Mouse (Mus musculus): Measurements from ENCODE around the gene Fez2. TPM values are rescaled to one million over a fixed set of nuclear protein-coding genes. Genes with fewer than 3 reads are reported as not detected.

Fez2 gene
- polyA plus RNA-seq, 1 experiment from 2014 or later, result 40.8 TPM

- WGBS, result 73% methylated on average over 7 of the region's 7 CpGs
- H3K36me3 ChIP-seq, result peaks cover 40% of the 10 kb centered on the region
- no peak overlapping the region for H3K4me2 ChIP-seq (replicated peaks)
- ATAC-seq (ENCODE audit: insufficient number of reproducible peaks, low FRiP score, low TSS enrichment, low read depth), result no peak
- H3K4me1 ChIP-seq, result no peaks in the 10 kb centered on the region
- no peaks in the 10 kb centered on the region for H3K9me3 ChIP-seq (replicated peaks)
- no peak overlapping the region for H3K27ac ChIP-seq (replicated peaks)
- H3K27me3 ChIP-seq, result no peaks in the 10 kb centered on the region
- H3K9ac ChIP-seq, result no peak overlapping the region
- no peak overlapping the region for H3K4me3 ChIP-seq (replicated peaks)
Observed at GRCm38 (mm10) chr17:78366070-78366469, 51.9 kb downstream of the Fez2 start.

GRCm38 (mm10) chr17:78364555-78365302 lies 53.2 kb downstream of the Fez2 start:
- H3K36me3 ChIP-seq, result peaks cover 38% of the 10 kb centered on the region
- H3K27ac ChIP-seq (replicated peaks), result no peak overlapping the region
- no peak overlapping the region for H3K4me3 ChIP-seq (replicated peaks)
- no peaks in the 10 kb centered on the region for H3K27me3 ChIP-seq
- 0 out of 2 replicates have a peak, but pooled peaks cover 3% of the 10 kb centered on the region for H3K4me1 ChIP-seq
- H3K9me3 ChIP-seq (replicated peaks), result no peaks in the 10 kb centered on the region
- no peak overlapping the region for H3K9ac ChIP-seq
- H3K4me2 ChIP-seq (replicated peaks), result no peak overlapping the region
- 86% methylated on average over 23 of the region's 23 CpGs for WGBS
- ATAC-seq (ENCODE audit: insufficient number of reproducible peaks, low FRiP score, low TSS enrichment, low read depth), result no peak

- Histone ChIP-seq H3K4me2 (replicated peaks) (no peak overlapping the region), H3K36me3 (peaks cover 15% of the 10 kb centered on the region; the same call in 1 of the 2 replicates), H3K4me3 (replicated peaks) (no peak overlapping the region), H3K9me3 (replicated peaks) (no peaks in the 10 kb centered on the region), H3K27me3 (no peaks in the 10 kb centered on the region), H3K27ac (replicated peaks) (no peak overlapping the region), H3K9ac (no peak overlapping the region), H3K4me1 (0 out of 2 replicates have a peak, but pooled peaks cover 3% of the 10 kb centered on the region)
- WGBS, result 71% methylated on average over 13 of the region's 13 CpGs
- no peak for ATAC-seq (ENCODE audit: insufficient number of reproducible peaks, low FRiP score, low TSS enrichment, low read depth)
Observed at GRCm38 (mm10) chr17:78361939-78362728, 55.8 kb downstream of the Fez2 start.

- Histone ChIP-seq H3K4me3 (replicated peaks) (no peak overlapping the region), H3K27me3 (no peaks in the 10 kb centered on the region), H3K9ac (no peak overlapping the region), H3K4me1 (0 out of 2 replicates have a peak, but pooled peaks cover 6% of the 10 kb centered on the region), H3K36me3 (peaks cover 3% of the 10 kb centered on the region; the same call in 1 of the 2 replicates), H3K27ac (replicated peaks) (no peak overlapping the region), H3K4me2 (replicated peaks) (no peak overlapping the region), H3K9me3 (replicated peaks) (no peaks in the 10 kb centered on the region)
- WGBS, result 74% methylated on average over 7 of the region's 7 CpGs
- no peak for ATAC-seq (ENCODE audit: insufficient number of reproducible peaks, low FRiP score, low TSS enrichment, low read depth)
Observed at GRCm38 (mm10) chr17:78358251-78358726, 59.7 kb downstream of the Fez2 start.

GRCm38 (mm10) chr17:78357753-78358152 lies 60.2 kb downstream of the Fez2 start:
- H3K9me3 ChIP-seq (replicated peaks), result no peaks in the 10 kb centered on the region
- no peak overlapping the region for H3K9ac ChIP-seq
- no peaks in the 10 kb centered on the region for H3K27me3 ChIP-seq
- 0 out of 2 replicates have a peak, but pooled peaks cover 6% of the 10 kb centered on the region for H3K4me1 ChIP-seq
- H3K4me2 ChIP-seq (replicated peaks), result no peak overlapping the region
- no peak overlapping the region for H3K4me3 ChIP-seq (replicated peaks)
- 72% methylated on average over 4 of the region's 4 CpGs for whole genome bisulfite sequencing
- H3K36me3 ChIP-seq, result 0 out of 2 replicates have a peak, but pooled peaks cover 3% of the 10 kb centered on the region
- H3K27ac ChIP-seq (replicated peaks), result no peak overlapping the region
- no peak for ATAC-seq (ENCODE audit: insufficient number of reproducible peaks, low FRiP score, low TSS enrichment, low read depth)

GRCm38 (mm10) chr17:78355611-78356010 lies 62.3 kb downstream of the Fez2 start:
- Histone ChIP-seq H3K27me3 (no peaks in the 10 kb centered on the region), H3K27ac (replicated peaks) (no peak overlapping the region), H3K9me3 (replicated peaks) (no peaks in the 10 kb centered on the region), H3K9ac (no peak overlapping the region), H3K36me3 (peaks cover 8% of the 10 kb centered on the region), H3K4me2 (replicated peaks) (no peak overlapping the region), H3K4me3 (replicated peaks) (no peak overlapping the region), H3K4me1 (0 out of 2 replicates have a peak, but pooled peaks cover 6% of the 10 kb centered on the region)
- 0 out of 2 replicates have a peak, but pooled peaks have one; percentile 29 for ATAC-seq (ENCODE audit: insufficient number of reproducible peaks, low FRiP score, low TSS enrichment, low read depth)
- 56% methylated on average over 8 of the region's 8 CpGs for WGBS

- peaks cover 8% of the 10 kb centered on the region for H3K36me3 ChIP-seq
- ATAC-seq (ENCODE audit: insufficient number of reproducible peaks, low FRiP score, low TSS enrichment, low read depth), result no peak
- no peak overlapping the region for H3K4me3 ChIP-seq (replicated peaks)
- H3K27ac ChIP-seq (replicated peaks), result no peak overlapping the region
- no peaks in the 10 kb centered on the region for H3K27me3 ChIP-seq
- no peak overlapping the region for H3K9ac ChIP-seq
- H3K4me2 ChIP-seq (replicated peaks), result no peak overlapping the region
- H3K4me1 ChIP-seq, result 0 out of 2 replicates have a peak, but pooled peaks cover 4% of the 10 kb centered on the region
- H3K9me3 ChIP-seq (replicated peaks), result no peaks in the 10 kb centered on the region
- WGBS, result 87% methylated on average over 12 of the region's 12 CpGs
Observed at GRCm38 (mm10) chr17:78354871-78355270, 63.1 kb downstream of the Fez2 start.

GRCm38 (mm10) chr17:78354411-78354810 lies 63.5 kb downstream of the Fez2 start:
- H3K9me3 ChIP-seq (replicated peaks), result no peaks in the 10 kb centered on the region
- no peaks in the 10 kb centered on the region for H3K27me3 ChIP-seq
- no peak overlapping the region for H3K4me2 ChIP-seq (replicated peaks)
- H3K27ac ChIP-seq (replicated peaks), result no peak overlapping the region
- no peak overlapping the region for H3K9ac ChIP-seq
- no peak for ATAC-seq (ENCODE audit: insufficient number of reproducible peaks, low FRiP score, low TSS enrichment, low read depth)
- 75% methylated on average over 2 of the region's 2 CpGs for WGBS
- no peak overlapping the region for H3K4me3 ChIP-seq (replicated peaks)
- 0 out of 2 replicates have a peak, but pooled peaks cover 3% of the 10 kb centered on the region for H3K4me1 ChIP-seq
- peaks cover 12% of the 10 kb centered on the region for H3K36me3 ChIP-seq

- Histone ChIP-seq H3K27me3 (no peaks in the 10 kb centered on the region), H3K9ac (no peak overlapping the region), H3K4me2 (replicated peaks) (no peak overlapping the region), H3K4me1 (0 out of 2 replicates have a peak, but pooled peaks cover 3% of the 10 kb centered on the region), H3K27ac (replicated peaks) (no peak overlapping the region), H3K36me3 (peaks cover 25% of the 10 kb centered on the region), H3K4me3 (replicated peaks) (no peak overlapping the region), H3K9me3 (replicated peaks) (no peaks in the 10 kb centered on the region)
- no peak for ATAC-seq (ENCODE audit: insufficient number of reproducible peaks, low FRiP score, low TSS enrichment, low read depth)
- 71% methylated on average over 3 of the region's 3 CpGs for WGBS
Observed at GRCm38 (mm10) chr17:78352500-78352855, 65.5 kb downstream of the Fez2 start.

GRCm38 (mm10) chr17:78351676-78352499 lies 66.1 kb downstream of the Fez2 start:
- Histone ChIP-seq H3K4me3 (replicated peaks) (no peak overlapping the region), H3K4me2 (replicated peaks) (no peak overlapping the region), H3K9me3 (replicated peaks) (no peaks in the 10 kb centered on the region), H3K9ac (no peak overlapping the region), H3K36me3 (peaks cover 28% of the 10 kb centered on the region), H3K27ac (replicated peaks) (no peak overlapping the region), H3K4me1 (0 out of 2 replicates have a peak, but pooled peaks cover 3% of the 10 kb centered on the region), H3K27me3 (no peaks in the 10 kb centered on the region)
- ATAC-seq (ENCODE audit: insufficient number of reproducible peaks, low FRiP score, low TSS enrichment, low read depth), result no peak
- WGBS, result 61% methylated on average over 12 of the region's 12 CpGs
